Mouse (Mus musculus): ENCODE measurements around the gene Itpa. TPM values are rescaled to one million over a fixed set of nuclear protein-coding genes. Genes with fewer than 3 reads are reported as not detected.
"Not testable (repeated sequence)": the region's sequence is repeated elsewhere in the genome, so short reads cannot be mapped to it uniquely, and the experiment has no call there.

Itpa gene
- polyA plus RNA-seq, 1 experiment from 2014 or later = 143 TPM

DNA sequence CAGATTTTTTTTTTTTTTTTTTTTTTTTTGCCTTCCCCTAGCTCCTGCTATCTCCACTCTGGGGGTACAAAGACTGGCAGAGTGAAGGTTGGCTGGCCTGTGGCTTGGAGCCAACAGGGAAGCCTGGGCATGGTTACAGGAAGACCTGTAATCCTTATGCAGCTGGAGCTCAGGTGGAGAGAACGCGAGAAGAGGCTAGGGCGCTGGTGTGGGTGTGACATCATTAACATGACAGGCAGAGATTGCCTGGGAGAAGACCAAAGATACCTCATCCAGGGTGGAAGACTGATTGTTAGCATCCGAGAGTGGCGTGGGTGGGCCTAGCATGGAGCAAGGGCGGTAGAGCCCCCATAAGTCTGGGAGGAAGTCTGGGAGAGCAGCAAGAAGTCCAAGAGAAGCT is 28.1 kb upstream of the Itpa start:
- ATAC-seq (ENCODE audit: low FRiP score) = no peak
- 80% methylated on average over 6 of the region's 6 CpGs for WGBS
- H3K4me2 ChIP-seq = no peak overlapping the region
- peaks cover 41% of the 10 kb centered on the region for H3K4me1 ChIP-seq (replicated peaks)
- H3K36me3 ChIP-seq = peaks cover 15% of the 10 kb centered on the region
- H3K27ac ChIP-seq = no peak overlapping the region
- no peaks in the 10 kb centered on the region for H3K9me3 ChIP-seq
- no peak overlapping the region for H3K9ac ChIP-seq
- H3K4me3 ChIP-seq = no peak overlapping the region
- H3K27me3 ChIP-seq = peaks cover 68% of the 10 kb centered on the region

DNA sequence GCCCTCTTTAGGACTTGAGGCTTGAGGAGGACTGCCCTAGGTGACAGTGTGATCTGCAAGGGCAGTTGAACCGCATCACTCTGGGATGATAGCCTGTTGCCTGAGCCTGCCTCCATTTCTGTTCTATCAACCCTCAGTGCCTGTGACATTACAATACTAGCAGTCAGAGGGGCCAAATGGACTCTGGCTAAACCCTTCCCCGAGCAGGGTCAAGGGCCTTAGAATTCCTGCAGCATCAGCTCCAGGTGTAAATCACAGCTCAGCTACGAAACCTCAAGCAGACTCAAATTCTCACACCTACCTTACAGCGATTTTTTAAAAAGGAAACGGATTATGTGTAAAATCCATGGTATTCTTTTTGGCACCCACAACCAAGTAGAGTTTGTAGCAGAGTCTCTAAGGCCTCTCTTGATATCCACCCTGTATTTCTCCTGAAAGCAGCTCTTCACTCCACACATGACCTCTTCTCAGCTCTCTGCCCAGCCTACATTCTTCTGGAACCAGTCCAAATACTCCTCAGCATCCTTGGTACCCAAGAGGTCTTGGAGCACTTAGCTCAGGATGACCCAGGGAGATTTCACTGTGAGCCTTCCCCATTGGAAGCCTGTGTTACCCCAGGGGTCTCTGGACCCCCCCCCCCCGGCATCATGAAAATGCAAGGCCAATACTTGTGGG is 25.9 kb upstream of the Itpa start:
- Histone ChIP-seq H3K4me3 (peak overlapping the region; percentile 71), H3K9ac (peak overlapping the region; percentile 85), H3K9me3 (no peaks in the 10 kb centered on the region), H3K36me3 (no peaks in the 10 kb centered on the region), H3K27ac (no peak overlapping the region), H3K27me3 (peaks cover 46% of the 10 kb centered on the region), H3K4me1 (replicated peaks) (peaks cover 20% of the 10 kb centered on the region), H3K4me2 (peak overlapping the region; percentile 84)
- WGBS = 76% methylated on average over 6 of the region's 6 CpGs
- no peak for ATAC-seq (ENCODE audit: low FRiP score)

DNA sequence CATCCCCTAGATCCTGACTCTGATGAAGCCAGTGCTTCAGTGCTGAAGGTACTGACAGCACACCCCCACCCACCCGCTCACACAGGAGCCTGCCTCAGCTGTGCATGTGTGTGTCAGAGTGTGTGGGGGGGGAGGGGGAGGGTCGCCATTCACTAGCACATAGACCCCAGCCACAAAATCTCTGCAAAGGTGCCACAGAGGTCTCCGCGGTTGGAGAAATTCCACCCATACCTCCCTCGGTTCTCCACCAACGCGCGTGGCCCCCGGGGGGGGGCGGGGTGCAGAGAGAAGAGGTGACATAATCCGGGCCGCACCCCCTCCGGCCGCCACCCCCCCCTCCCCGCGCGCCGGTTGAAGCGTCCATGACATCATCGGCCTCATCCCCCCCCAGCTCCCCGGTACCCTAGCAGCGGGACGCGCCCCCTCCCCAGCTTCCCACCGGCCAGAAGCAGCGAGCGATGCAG is 25.2 kb upstream of the Itpa start:
- WGBS = 0% methylated on average over 16 of the region's 27 CpGs
- Histone ChIP-seq H3K27ac (peak overlapping the region; percentile 84), H3K36me3 (peaks cover 6% of the 10 kb centered on the region), H3K4me3 (peak overlapping the region; percentile 71), H3K9ac (peak overlapping the region; percentile 85), H3K4me2 (peak overlapping the region; percentile 84), H3K4me1 (replicated peaks) (peaks cover 20% of the 10 kb centered on the region), H3K9me3 (no peaks in the 10 kb centered on the region), H3K27me3 (peaks cover 39% of the 10 kb centered on the region)
- peak; percentile 84 for ATAC-seq (ENCODE audit: low FRiP score)

DNA sequence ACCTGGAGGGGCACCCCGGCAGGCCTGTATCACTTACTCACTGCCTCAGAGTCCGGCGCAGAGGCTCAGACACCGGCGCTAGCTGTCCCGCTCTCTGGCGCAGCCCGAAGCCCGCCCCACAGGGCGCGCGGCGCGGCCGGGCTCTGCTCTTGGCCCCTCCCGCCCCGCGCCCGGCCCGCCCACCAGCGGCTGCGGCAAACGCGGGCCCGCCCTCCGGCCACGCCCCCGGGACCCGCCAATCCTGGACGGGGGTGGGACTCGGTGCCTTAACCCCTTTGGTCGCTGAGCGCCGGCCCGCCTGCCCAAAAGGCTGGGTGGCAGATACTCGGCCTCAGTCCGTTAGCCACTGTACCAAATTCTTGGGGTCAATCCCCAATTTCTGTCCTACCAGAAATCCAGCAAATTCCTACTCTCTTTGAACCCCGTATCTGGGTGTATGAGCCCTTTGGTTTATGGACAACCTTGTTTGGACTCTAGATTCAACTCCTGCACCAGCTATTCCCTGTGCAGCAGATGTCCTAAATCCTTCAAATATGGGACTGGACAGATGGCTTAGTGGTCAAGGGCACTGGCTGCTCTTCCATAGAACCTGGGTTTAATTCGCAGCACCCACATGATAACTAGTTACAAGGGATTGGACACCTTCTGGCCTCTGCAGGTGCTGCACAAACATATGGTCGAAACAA is 24.6 kb upstream of the Itpa start, which contains the start of gene Lzts3:
Lzts3 (minus strand) TSS at position 120 of the 686 bp plus-strand sequence.
- Histone ChIP-seq H3K9me3 (no peaks in the 10 kb centered on the region), H3K36me3 (peaks cover 7% of the 10 kb centered on the region), H3K27ac (peak within 1 kb of the TSS; percentile 84), H3K4me3 (peak within 1 kb of the TSS; percentile 71), H3K4me1 (replicated peaks) (peaks cover 20% of the 10 kb centered on the region), H3K4me2 (peak within 1 kb of the TSS; percentile 84), H3K27me3 (peaks cover 33% of the 10 kb centered on the region), H3K9ac (peak within 1 kb of the TSS; percentile 85)
- peak; percentile 96 for ATAC-seq (ENCODE audit: low FRiP score)
- 5% methylated on average over 25 of the region's 40 CpGs for WGBS

DNA sequence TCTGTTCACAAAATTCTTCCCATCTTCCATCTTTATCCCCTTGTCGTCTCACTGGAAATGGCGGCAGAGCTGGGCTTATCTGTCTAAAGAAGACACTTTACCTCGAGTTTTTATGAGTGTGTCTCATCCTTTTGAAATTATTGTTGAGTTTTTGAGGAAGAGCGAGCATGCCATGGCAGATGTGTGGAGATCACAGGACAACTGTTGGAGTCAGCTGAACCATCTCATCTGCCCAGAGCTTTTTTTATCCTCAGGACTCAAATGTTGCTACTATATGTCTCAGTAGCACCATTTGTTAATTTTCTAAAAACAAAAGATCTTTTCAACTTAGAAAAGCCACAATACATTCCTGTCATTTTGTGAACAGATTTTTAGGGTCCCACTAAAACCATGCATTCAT is 22.2 kb upstream of the Itpa start:
- peaks cover 20% of the 10 kb centered on the region for H3K4me1 ChIP-seq (replicated peaks)
- H3K27ac ChIP-seq = no peak overlapping the region
- peaks cover 12% of the 10 kb centered on the region for H3K27me3 ChIP-seq
- WGBS = 83% methylated on average over 4 of the region's 4 CpGs
- H3K4me2 ChIP-seq = no peak overlapping the region
- H3K9ac ChIP-seq = no peak overlapping the region
- no peak overlapping the region for H3K4me3 ChIP-seq
- no peaks in the 10 kb centered on the region for H3K9me3 ChIP-seq
- peaks cover 16% of the 10 kb centered on the region for H3K36me3 ChIP-seq
- no peak for ATAC-seq (ENCODE audit: low FRiP score)

DNA sequence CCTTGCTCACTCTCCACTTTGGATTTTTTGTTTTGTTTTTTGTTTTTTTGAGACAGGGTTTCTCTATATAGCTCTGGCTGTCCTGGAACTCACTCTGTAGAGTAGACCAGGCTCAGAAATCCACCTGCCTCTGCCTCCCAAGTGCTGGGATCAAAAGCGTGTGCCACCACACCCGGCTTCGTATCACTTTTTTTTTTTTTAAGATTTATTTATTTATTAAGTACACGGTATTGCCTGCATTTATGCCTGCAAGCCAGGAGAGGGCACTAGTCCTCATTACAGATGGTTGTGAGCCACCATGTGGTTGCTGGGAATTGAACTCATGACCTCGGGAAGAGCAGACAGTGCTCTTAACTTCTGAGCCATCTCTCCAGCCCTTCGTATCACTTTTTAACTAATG is 18.4 kb upstream of the Itpa start:
- not testable (repeated sequence) for ATAC-seq (ENCODE audit: low FRiP score); H3K27me3 ChIP-seq; H3K27ac ChIP-seq; H3K9ac ChIP-seq; H3K4me1 ChIP-seq (replicated peaks); H3K4me3 ChIP-seq; H3K9me3 ChIP-seq; H3K4me2 ChIP-seq
- peaks cover 48% of the 10 kb centered on the region for H3K36me3 ChIP-seq
- WGBS = 81% methylated on average over 6 of the region's 6 CpGs

DNA sequence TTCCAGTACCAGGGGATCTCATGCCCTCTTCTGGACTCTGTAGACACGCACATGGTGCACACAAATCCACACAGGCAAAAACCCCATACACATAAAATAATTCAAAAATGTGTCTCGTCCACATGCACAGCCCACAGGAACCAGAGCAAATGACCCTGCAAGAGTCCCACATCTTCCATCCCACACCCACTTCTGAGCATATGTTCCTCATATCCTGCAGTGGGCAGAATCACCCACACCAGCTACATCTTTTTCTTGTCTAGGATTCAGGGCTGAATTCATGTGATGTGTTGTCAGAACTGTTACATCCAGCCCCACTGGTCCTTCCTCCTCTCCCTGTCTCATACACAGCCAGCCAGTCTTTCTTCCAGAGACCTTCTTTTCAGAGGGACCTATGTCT is 14.1 kb upstream of the Itpa start:
- H3K4me1 ChIP-seq (replicated peaks) = no peaks in the 10 kb centered on the region
- H3K9ac ChIP-seq = no peak overlapping the region
- no peaks in the 10 kb centered on the region for H3K27me3 ChIP-seq
- WGBS = 92% methylated on average over 2 of the region's 2 CpGs
- peaks cover 83% of the 10 kb centered on the region for H3K36me3 ChIP-seq
- H3K9me3 ChIP-seq = no peaks in the 10 kb centered on the region
- no peak overlapping the region for H3K4me3 ChIP-seq
- no peak for ATAC-seq (ENCODE audit: low FRiP score)
- no peak overlapping the region for H3K27ac ChIP-seq
- no peak overlapping the region for H3K4me2 ChIP-seq

DNA sequence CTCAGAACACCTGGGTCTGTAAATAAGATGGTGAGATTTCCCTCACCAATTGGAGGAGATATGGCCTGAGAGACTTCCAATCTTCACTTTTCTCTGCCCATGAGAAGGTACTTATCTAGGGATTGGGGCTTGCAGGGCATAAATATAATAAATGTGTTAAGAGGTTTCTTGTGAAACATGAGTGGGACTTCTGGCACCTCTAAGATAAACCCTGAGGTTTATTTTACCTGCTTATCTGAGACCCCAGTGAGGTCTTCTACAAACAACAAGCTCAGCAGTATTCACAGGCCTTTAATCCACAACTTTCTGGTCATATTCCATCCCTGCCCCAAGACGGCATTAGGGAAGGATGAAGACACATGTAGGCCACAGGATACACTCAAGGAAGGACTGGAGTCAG is 13.7 kb upstream of the Itpa start:
- no peak overlapping the region for H3K4me2 ChIP-seq
- H3K27me3 ChIP-seq = no peaks in the 10 kb centered on the region
- ATAC-seq (ENCODE audit: low FRiP score) = no peak
- H3K9ac ChIP-seq = no peak overlapping the region
- no peak overlapping the region for H3K27ac ChIP-seq
- no peak overlapping the region for H3K4me3 ChIP-seq
- H3K36me3 ChIP-seq = peaks cover 87% of the 10 kb centered on the region
- H3K4me1 ChIP-seq (replicated peaks) = no peaks in the 10 kb centered on the region
- WGBS = 89% methylated on average over 1 of the region's 1 CpGs
- no peaks in the 10 kb centered on the region for H3K9me3 ChIP-seq

DNA sequence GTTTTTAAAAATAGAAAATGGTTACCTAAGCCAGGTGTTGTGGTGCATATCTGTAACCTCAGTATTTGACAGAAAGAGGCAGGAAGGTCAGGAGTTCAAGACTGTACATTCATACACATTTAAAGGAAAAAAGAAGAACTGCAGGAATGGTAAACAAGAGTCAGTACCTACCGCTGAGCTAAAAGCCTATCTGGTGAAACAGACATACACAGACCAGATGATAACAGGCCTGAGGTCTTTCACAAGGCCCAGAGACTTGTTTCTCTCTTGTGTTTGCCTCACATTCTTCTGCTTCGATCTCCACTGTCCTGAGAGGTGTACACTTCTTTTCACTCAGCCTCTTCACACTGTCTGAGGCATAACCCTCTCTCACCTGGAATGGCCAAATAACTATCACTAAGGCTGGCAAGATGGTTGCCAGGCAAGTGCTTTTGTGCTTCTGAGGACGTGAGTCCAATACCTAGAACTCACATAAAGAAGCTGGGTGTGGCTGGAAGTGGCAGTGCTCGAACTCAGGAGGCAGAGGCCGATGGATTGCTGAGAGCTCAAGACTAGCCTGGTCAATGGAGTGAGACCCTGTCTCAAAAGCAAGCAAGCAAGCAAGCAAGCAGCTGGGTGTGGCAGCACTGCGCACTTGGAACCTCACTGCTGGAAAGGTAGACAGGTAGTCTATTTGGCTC is 11.6 kb upstream of the Itpa start:
- Histone ChIP-seq H3K27me3 (no peaks in the 10 kb centered on the region), H3K27ac (no peak overlapping the region), H3K4me2 (no peak overlapping the region), H3K9ac (no peak overlapping the region), H3K36me3 (peaks cover 92% of the 10 kb centered on the region), H3K4me1 (replicated peaks) (no peaks in the 10 kb centered on the region), H3K4me3 (no peak overlapping the region), H3K9me3 (no peaks in the 10 kb centered on the region)
- ATAC-seq (ENCODE audit: low FRiP score) = no peak
- 92% methylated on average over 6 of the region's 6 CpGs for WGBS

DNA sequence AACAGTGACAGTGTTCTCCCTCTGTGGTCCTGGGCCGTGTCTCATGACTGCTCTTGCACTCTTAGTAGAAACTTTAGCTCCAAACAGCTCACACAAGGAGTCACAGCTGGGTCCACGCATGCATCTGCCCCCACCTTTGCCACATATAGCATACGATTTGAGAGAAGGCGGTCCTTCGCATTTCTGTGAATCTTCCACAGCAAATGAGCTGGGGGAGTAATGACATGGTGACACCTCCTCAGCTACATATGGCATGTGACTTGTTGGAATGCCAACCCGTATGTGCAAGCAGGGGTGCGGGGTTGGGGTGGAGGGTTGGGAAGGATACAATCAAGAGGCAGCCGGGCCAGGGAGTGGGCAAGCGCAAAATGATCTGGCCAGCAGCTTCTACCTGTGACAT is 10.9 kb upstream of the Itpa start:
- peaks cover under 1% of the 10 kb centered on the region; the same call in 1 of the 2 replicates for H3K4me1 ChIP-seq (replicated peaks)
- H3K36me3 ChIP-seq = peaks cover 92% of the 10 kb centered on the region
- no peak overlapping the region for H3K4me2 ChIP-seq
- no peaks in the 10 kb centered on the region for H3K9me3 ChIP-seq
- WGBS = 96% methylated on average over 9 of the region's 9 CpGs
- H3K27ac ChIP-seq = no peak overlapping the region
- no peak overlapping the region for H3K9ac ChIP-seq
- no peak for ATAC-seq (ENCODE audit: low FRiP score)
- H3K4me3 ChIP-seq = no peak overlapping the region
- H3K27me3 ChIP-seq = no peaks in the 10 kb centered on the region

DNA sequence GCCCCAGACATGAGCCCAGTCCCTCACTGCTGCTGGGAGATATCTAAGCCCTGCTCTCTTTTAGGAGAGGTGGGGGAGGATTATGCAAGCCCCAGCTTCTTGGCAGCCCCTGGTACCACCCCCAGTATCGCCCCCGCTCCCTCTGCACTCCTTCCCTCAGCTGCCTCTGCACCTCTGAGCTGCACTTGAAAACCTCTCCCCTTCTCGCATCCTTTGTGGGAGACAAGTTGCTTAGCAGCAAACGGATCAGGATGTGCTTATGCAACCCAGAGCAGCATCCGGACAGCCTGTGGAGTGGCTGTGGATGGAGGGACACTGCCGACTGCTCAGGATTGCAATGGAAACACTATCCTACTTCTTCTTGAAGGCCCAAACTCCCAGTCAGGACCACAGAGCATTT is 9.9 kb upstream of the Itpa start:
- H3K4me2 ChIP-seq = no peak overlapping the region
- H3K27ac ChIP-seq = no peak overlapping the region
- H3K36me3 ChIP-seq = peaks cover 95% of the 10 kb centered on the region
- ATAC-seq (ENCODE audit: low FRiP score) = no peak
- no peak overlapping the region for H3K4me3 ChIP-seq
- no peaks in the 10 kb centered on the region for H3K27me3 ChIP-seq
- WGBS = 91% methylated on average over 6 of the region's 6 CpGs
- H3K9me3 ChIP-seq = no peaks in the 10 kb centered on the region
- peaks cover 11% of the 10 kb centered on the region for H3K4me1 ChIP-seq (replicated peaks)
- H3K9ac ChIP-seq = no peak overlapping the region

DNA sequence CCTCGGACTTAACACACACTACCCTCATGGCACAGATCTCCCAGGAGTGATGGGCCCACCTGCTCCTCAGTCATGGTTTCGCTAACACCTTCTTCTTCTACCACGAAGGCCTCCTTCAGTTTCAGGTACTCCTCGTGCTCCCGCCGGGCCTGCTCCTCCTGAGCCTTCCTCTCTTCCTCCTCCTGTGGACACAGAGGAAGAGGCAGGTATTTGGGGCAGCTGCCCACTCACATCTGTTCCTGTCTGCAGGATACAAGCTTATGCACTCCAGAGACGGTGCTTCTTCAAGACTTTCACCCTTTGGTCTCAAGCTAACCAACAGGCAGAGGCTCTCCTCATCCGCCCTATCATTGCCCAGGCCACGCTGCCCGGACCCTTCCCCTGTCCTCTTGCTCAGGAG is 8.9 kb upstream of the Itpa start:
- Histone ChIP-seq H3K9me3 (no peaks in the 10 kb centered on the region), H3K27ac (no peak overlapping the region), H3K27me3 (no peaks in the 10 kb centered on the region), H3K9ac (no peak overlapping the region), H3K4me3 (no peak overlapping the region), H3K36me3 (peaks cover 87% of the 10 kb centered on the region), H3K4me2 (no peak overlapping the region), H3K4me1 (replicated peaks) (peaks cover 21% of the 10 kb centered on the region)
- WGBS = 96% methylated on average over 10 of the region's 10 CpGs
- no peak for ATAC-seq (ENCODE audit: low FRiP score)
